Mouse (Mus musculus) kidney, adult 2 months (tissue): Measurements from ENCODE around the gene Klf4. TPM values are rescaled to one million over a fixed set of nuclear protein-coding genes. Genes with fewer than 3 reads are reported as not detected.

Experiments
- DNase-seq: peaks from one replicate; pipeline ENCODE4 v3.0.0; 2021
- H3K27ac ChIP-seq: fragments of 200-500 bp; 2 replicates; pipeline ENCODE4 v1.5.1; 2012; ENCODE audit warnings: low read depth, low read length, control low read depth, inconsistent platforms; ENCODE audit not compliant: insufficient read depth
- H3K27me3 ChIP-seq: fragments of 200-500 bp; replicated peaks from 2 replicates; pipeline ENCODE4 v1.6.1; 2012; ENCODE audit warnings: mild to moderate bottlenecking, moderate library complexity, low read length, inconsistent platforms; ENCODE audit not compliant: control insufficient read depth, insufficient read depth
- H3K36me3 ChIP-seq: fragments of 200-500 bp; 2 replicates; pipeline ENCODE4 v1.6.1; 2012; ENCODE audit warnings: mild to moderate bottlenecking, moderate library complexity, low read length, inconsistent platforms; ENCODE audit not compliant: control insufficient read depth, insufficient read depth
- H3K4me1 ChIP-seq: fragments of 200-500 bp; 2 replicates; pipeline ENCODE4 v1.6.1; 2011; ENCODE audit warnings: low read length; ENCODE audit not compliant: control insufficient read depth, insufficient read depth
- H3K4me3 ChIP-seq: fragments of 200-500 bp; 2 replicates; pipeline ENCODE4 v1.5.1; 2011; ENCODE audit warnings: mild to moderate bottlenecking, low read depth, low read length, control low read depth; ENCODE audit not compliant: insufficient read depth
- CTCF ChIP-seq: fragments of 200-500 bp; conservative IDR thresholded peaks from 2 replicates; pipeline ENCODE4 v1.5.1; 2011; ENCODE audit warnings: low read depth, mild to moderate bottlenecking, control low read depth, low read length, moderate library complexity, mixed read lengths; ENCODE audit not compliant: insufficient read depth, insufficient read length
- POLR2A ChIP-seq: fragments of 200-500 bp; IDR thresholded peaks from one replicate; pipeline ENCODE4 v1.6.1; 2011; ENCODE audit warnings: low read depth, low read length, control low read depth
- WGBS: fragments of 180-500 bp; shearing (Covaris S2); methylation state at CpG from one replicate; pipeline ENCODE4 v1.1.7; 2018; 5-methylcytosine and 5-hydroxymethylcytosine counted together
- polyA plus RNA-seq: library from polyadenylated mRNA; depleted of rRNA; stranded (reverse); fragments of >200 nt; gene quantifications from 2 replicates; pipeline ENCODE4 v1.2.3, GENCODE M21; 2012

Klf4 gene
- polyA plus RNA-seq, 1 experiment, result 8.5 TPM

- Histone ChIP-seq H3K4me1 (no peaks in the 10 kb centered on the region), H3K27ac (no peak overlapping the region), H3K27me3 (no peaks in the 10 kb centered on the region), H3K36me3 (no peaks in the 10 kb centered on the region), H3K4me3 (no peak overlapping the region)
- DNase-seq, result no peak
- 77% methylated on average over 4 of the region's 4 CpGs for WGBS
- TF ChIP-seq CTCF (no peak), POLR2A (no peak)
These were observed 8.3 kb downstream of the Klf4 start for GRCm38 (mm10) chr4:55523921-55524320.

GRCm38 (mm10) chr4:55517438-55517837 is 14.8 kb downstream of the Klf4 start:
- no peak overlapping the region for H3K27ac ChIP-seq
- TF ChIP-seq POLR2A (no peak), CTCF (no peak)
- DNase-seq, result no peak
- H3K4me3 ChIP-seq, result no peak overlapping the region
- no peaks in the 10 kb centered on the region for H3K27me3 ChIP-seq
- H3K36me3 ChIP-seq, result no peaks in the 10 kb centered on the region
- WGBS, result 80% methylated on average over 7 of the region's 7 CpGs
- no peaks in the 10 kb centered on the region for H3K4me1 ChIP-seq

- 66% methylated on average over 8 of the region's 8 CpGs for WGBS
- H3K27me3 ChIP-seq, result no peaks in the 10 kb centered on the region
- TF ChIP-seq POLR2A (no peak), CTCF (no peak)
- H3K36me3 ChIP-seq, result no peaks in the 10 kb centered on the region
- H3K4me1 ChIP-seq, result no peaks in the 10 kb centered on the region
- peak; percentile 22 for DNase-seq
- H3K27ac ChIP-seq, result no peak overlapping the region
- no peak overlapping the region for H3K4me3 ChIP-seq
These were observed 16.2 kb downstream of the Klf4 start for GRCm38 (mm10) chr4:55516048-55516447.

- Histone ChIP-seq H3K27ac (no peak overlapping the region), H3K4me3 (peak overlapping the region; percentile 70), H3K36me3 (no peaks in the 10 kb centered on the region), H3K4me1 (no peaks in the 10 kb centered on the region), H3K27me3 (no peaks in the 10 kb centered on the region)
- 1% methylated on average over 39 of the region's 39 CpGs for WGBS
- TF ChIP-seq POLR2A, result no peak
- peak; percentile 75 for TF ChIP-seq CTCF
- peak; percentile 79 for DNase-seq
These were observed 17.5 kb downstream of the Klf4 start for GRCm38 (mm10) chr4:55514733-55515176.

- TF ChIP-seq POLR2A (no peak), CTCF (no peak)
- no peaks in the 10 kb centered on the region for H3K27me3 ChIP-seq
- 78% methylated on average over 7 of the region's 7 CpGs for WGBS
- H3K27ac ChIP-seq, result no peak overlapping the region
- no peak for DNase-seq
- no peaks in the 10 kb centered on the region for H3K36me3 ChIP-seq
- H3K4me1 ChIP-seq, result no peaks in the 10 kb centered on the region
- H3K4me3 ChIP-seq, result no peak overlapping the region
These were observed 18.5 kb downstream of the Klf4 start for GRCm38 (mm10) chr4:55513615-55514279.

- 72% methylated on average over 2 of the region's 2 CpGs for WGBS
- Histone ChIP-seq H3K4me1 (no peaks in the 10 kb centered on the region), H3K27me3 (no peaks in the 10 kb centered on the region), H3K36me3 (no peaks in the 10 kb centered on the region), H3K4me3 (no peak overlapping the region), H3K27ac (no peak overlapping the region)
- no peak for TF ChIP-seq POLR2A
- no peak for DNase-seq
These were observed 20.9 kb downstream of the Klf4 start for GRCm38 (mm10) chr4:55511389-55511788.

- Histone ChIP-seq H3K4me3 (no peak overlapping the region), H3K27me3 (no peaks in the 10 kb centered on the region), H3K27ac (no peak overlapping the region), H3K4me1 (no peaks in the 10 kb centered on the region), H3K36me3 (no peaks in the 10 kb centered on the region)
- 92% methylated on average over 7 of the region's 7 CpGs for WGBS
- DNase-seq, result no peak
- no peak for TF ChIP-seq POLR2A
- no peak for TF ChIP-seq CTCF
These were observed 23.6 kb downstream of the Klf4 start for GRCm38 (mm10) chr4:55508712-55509111.

- Histone ChIP-seq H3K27me3 (no peaks in the 10 kb centered on the region), H3K27ac (no peak overlapping the region), H3K4me1 (no peaks in the 10 kb centered on the region; the same call in 1 of the 2 replicates), H3K36me3 (no peaks in the 10 kb centered on the region), H3K4me3 (no peak overlapping the region)
- WGBS, result 14% methylated on average over 1 of the region's 1 CpGs
- DNase-seq, result peak; percentile 56
- TF ChIP-seq POLR2A (no peak), CTCF (no peak)
These were observed 33.6 kb downstream of the Klf4 start for GRCm38 (mm10) chr4:55498621-55499020.
